ENCODE assay signal across 7 mouse cellular contexts in the genomic region with DNA sequence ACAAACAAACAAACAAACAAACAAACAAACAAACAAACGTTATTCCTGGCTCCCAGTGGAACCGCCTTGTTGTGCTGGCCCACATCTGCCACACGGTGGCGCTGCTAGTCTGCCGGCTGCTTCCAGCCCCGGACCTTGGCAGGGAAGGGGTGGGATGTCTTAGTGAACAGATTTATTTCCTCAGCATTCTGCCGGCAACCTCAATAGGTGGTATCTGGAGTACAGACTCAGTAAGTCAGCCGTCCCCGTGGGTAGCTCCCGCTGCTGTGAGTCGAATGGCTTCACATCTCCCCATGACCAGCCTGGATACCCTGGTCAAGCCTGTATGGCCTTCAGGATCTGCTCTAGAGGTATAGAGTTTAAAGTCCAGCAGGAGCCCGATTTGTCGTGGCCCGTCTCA. TPM values are rescaled to one million over a fixed set of nuclear protein-coding genes. Genes with fewer than 3 reads are reported as not detected.
A peak's percentile ranks its signal among the peaks of the same experiment; 100 is the strongest.
DNase-seq lines count a peak whose midpoint lies in the region; ATAC-seq and TF ChIP-seq lines count a peak whose summit lies in the region.

No protein-coding gene starts in this region.

- no peaks in the 10 kb centered on the region for H3K27me3 ChIP-seq in hindbrain, postnatal 0 days (ENCODE audit: insufficient read depth, low read length)
- no peaks in the 10 kb centered on the region for H3K27me3 ChIP-seq in small intestine, adult 2 months (ENCODE audit: control insufficient read depth, insufficient read depth, low read length)

- peak; percentile 66 for DNase-seq in adipocyte (ENCODE audit: low spot score)
- DNase-seq in cerebellum, postnatal 10 days, result peak; percentile 91 to 93
- DNase-seq in gastrocnemius, adult 2 months, result peak; percentile 79
- DNase-seq in hindbrain, postnatal 0 days (ENCODE audit: low spot score), result peak; percentile 92
- DNase-seq in left cerebral cortex, postnatal 14 days (ENCODE audit: low spot score in 2 of 2), result peak; percentile 70 to 71

- peak overlapping the region; percentile 48 for H3K27ac ChIP-seq in gastrocnemius, adult 2 months
- no peak overlapping the region for H3K27ac ChIP-seq in hindbrain, postnatal 0 days
- no peak overlapping the region for H3K27ac ChIP-seq in small intestine, adult 2 months (ENCODE audit: insufficient read depth, low read depth, low read length)

- 5% methylated on average over 14 of the region's 14 CpGs for WGBS in hindbrain, postnatal 0 days
- WGBS in small intestine, adult 2 months, result 2% methylated on average over 14 of the region's 14 CpGs

- no peak for TF ChIP-seq POLR2A in small intestine, adult 2 months (IDR thresholded peaks at IDR 0.05; ENCODE audit: low read depth, low read length)

- H3K9me3 ChIP-seq in hindbrain, postnatal 0 days (ENCODE audit: low read length), result no peaks in the 10 kb centered on the region

- intact Hi-C loops in gastrocnemius, adult 2 months (cut with DNase I), result loop anchor here (1.0 to 10.0 kb wide), 6 partner anchors 38 to 362 kb away; no protein-coding TSS in a partner anchor
- intact Hi-C loops in left cerebral cortex, postnatal 14 days (cut with DNase I), result loop anchor here (2.0 to 5.0 kb wide), 3 partner anchors 103 to 386 kb away; no protein-coding TSS in a partner anchor

- TF ChIP-seq CTCF in gastrocnemius, adult 2 months (IDR thresholded peaks at IDR 0.05), result no peak; the same call in none of the 2 replicates
- peak; percentile 100 for TF ChIP-seq CTCF in hindbrain, postnatal 0 days (IDR thresholded peaks at IDR 0.05; ENCODE audit: low read depth)
- TF ChIP-seq CTCF in small intestine, adult 2 months (IDR thresholded peaks at IDR 0.05; ENCODE audit: extremely low read depth, insufficient read length, insufficient replicate concordance, low read depth, low read length), result peak; percentile 88

- peak; percentile 84 for ATAC-seq in hindbrain, postnatal 0 days
- ATAC-seq in megakaryocyte-erythroid progenitor cell, adult 5-6 weeks (replicated peaks; ENCODE audit: low FRiP score, low TSS enrichment, poor library complexity, severe bottlenecking), result peak; percentile 56; the same call in 1 of the 2 replicates

- peak overlapping the region; percentile 50 for H3K4me3 ChIP-seq in gastrocnemius, adult 2 months
- 0 out of 2 replicates have a peak overlapping the region, but pooled peaks have one; percentile 11 for H3K4me3 ChIP-seq in hindbrain, postnatal 0 days (ENCODE audit: low read length)
- H3K4me3 ChIP-seq in small intestine, adult 2 months (ENCODE audit: low read depth, low read length), result no peak overlapping the region

- H3K36me3 ChIP-seq in hindbrain, postnatal 0 days (ENCODE audit: insufficient read depth, low read length), result no peaks in the 10 kb centered on the region
- H3K36me3 ChIP-seq in small intestine, adult 2 months (ENCODE audit: control insufficient read depth, insufficient read depth, low read length), result no peaks in the 10 kb centered on the region

- H3K9ac ChIP-seq in hindbrain, postnatal 0 days (replicated peaks; ENCODE audit: low read length), result no peak overlapping the region

- peaks cover 6% of the 10 kb centered on the region for H3K4me1 ChIP-seq in hindbrain, postnatal 0 days (ENCODE audit: insufficient read depth, low read length)
- no peaks in the 10 kb centered on the region for H3K4me1 ChIP-seq in small intestine, adult 2 months (ENCODE audit: control insufficient read depth, insufficient read depth, insufficient read length, low read length)

- peak overlapping the region; percentile 51 for H3K4me2 ChIP-seq in hindbrain, postnatal 0 days (ENCODE audit: low read depth, low read length)

RNA-seq across cellular contexts. Expression of gene Dab2ip, which starts 13.3 kb away (rescaled TPM):
- 10 to 100 TPM; 38.2 to 52.0 TPM for total RNA-seq in gastrocnemius, adult 2 months (2021)
- 161 and 163 TPM in 2 replicates for total RNA-seq in hindbrain, postnatal 0 days (2014; rRNA removed)
- polyA plus RNA-seq in hindbrain, postnatal 0 days (2015; fragmentation: Nextera tagmentation; extraction: Ambion mirVana), result 64.5 and 69.9 TPM in 2 replicates
- total RNA-seq in left cerebral cortex, postnatal 14 days (2021), result 100 to 1,000 TPM; 155 to 169 TPM
- total RNA-seq in megakaryocyte-erythroid progenitor cell, adult 5-6 weeks (2014; fragmentation: Nextera tagmentation), result 3.2 and 5.9 TPM in 2 replicates
- total RNA-seq in megakaryocyte-erythroid progenitor cell, adult 5-6 weeks (2017), result 3.2 TPM in 2 replicates
- polyA plus RNA-seq in small intestine, adult 2 months (2012; rRNA removed), result 66.2 and 140 TPM in 2 replicates

Comparison
In these comparisons a context has a peak if more than half of its experiments do, and no peak if none do; other contexts are left out.
1. RNA of gene Dab2ip, which starts 13.3 kb away (total RNA-seq): 155 to 169 TPM in left cerebral cortex, postnatal 14 days, 161 to 163 TPM in hindbrain, postnatal 0 days and 38.2 to 52.0 TPM in gastrocnemius, adult 2 months; 3.2 to 5.9 TPM in megakaryocyte-erythroid progenitor cell, adult 5-6 weeks; every median in the first group is over 4 times any median in the second.
2. Peak in every context shown above with its lines, with median percentiles within 50 percentile points of each other: DNase-seq.